Mouse (Mus musculus) E14TG2a.4 (cell line): ENCODE results near the gene Wipf2.
A peak's percentile ranks its signal among the peaks of the same experiment; 100 is the strongest.
"Not testable (repeated sequence)": the region's sequence is repeated elsewhere in the genome, so short reads cannot be mapped to it uniquely, and the experiment has no call there.

Experiments
- CTCF ChIP-seq: conservative IDR thresholded peaks from 2 replicates; pipeline ENCODE4 v1.5.1; 2014; ENCODE audit warnings: low read length
- NANOG ChIP-seq: IDR thresholded peaks from 2 replicates; pipeline ENCODE4 v1.6.1; 2014; ENCODE audit warnings: borderline replicate concordance, low read length, mixed read lengths
- POU5F1 ChIP-seq: IDR thresholded peaks from 2 replicates; pipeline ENCODE4 v1.6.1; 2014; ENCODE audit warnings: low read length, borderline replicate concordance

- TF ChIP-seq CTCF, result peak; percentile 45
- TF ChIP-seq POU5F1, NANOG: not testable (repeated sequence)
These were observed 58.9 kb downstream of the Wipf2 start for GRCm38 (mm10) chr11:98922307-98922706.
